Mouse (Mus musculus) liver, adult 2 months (tissue): ENCODE data around the gene Gm21887. TPM values are rescaled to one million over a fixed set of nuclear protein-coding genes. Genes with fewer than 3 reads are reported as not detected.
A peak's percentile ranks its signal among the peaks of the same experiment; 100 is the strongest.
"Not testable (repeated sequence)": the region's sequence is repeated elsewhere in the genome, so short reads cannot be mapped to it uniquely, and the experiment has no call there.

Experiments used
- DNase-seq: peaks from one replicate; pipeline ENCODE4 v3.0.0-alpha.2; 2011; ENCODE audit warnings: low read depth, low spot score; ENCODE audit errors: extremely low read depth
- H3K27ac ChIP-seq: fragments of 200-500 bp; replicated peaks from 2 replicates; pipeline ENCODE4 v1.5.1; 2012; ENCODE audit warnings: low read depth, mild to moderate bottlenecking, control low read depth, inconsistent platforms, low read length; ENCODE audit not compliant: insufficient read depth
- H3K27me3 ChIP-seq: fragments of 200-500 bp; 2 replicates; pipeline ENCODE4 v1.6.1; 2012; ENCODE audit warnings: mild to moderate bottlenecking, moderate library complexity, low read length, inconsistent platforms; ENCODE audit not compliant: control insufficient read depth, insufficient read depth
- H3K36me3 ChIP-seq: fragments of 200-500 bp; 2 replicates; pipeline ENCODE4 v1.6.1; 2012; ENCODE audit warnings: low read length, inconsistent platforms; ENCODE audit not compliant: control insufficient read depth, insufficient read depth
- H3K4me1 ChIP-seq: fragments of 200-500 bp; 2 replicates; pipeline ENCODE4 v1.6.1; 2011; ENCODE audit warnings: low read length; ENCODE audit not compliant: control insufficient read depth, insufficient read depth
- H3K4me3 ChIP-seq: fragments of 200-500 bp; 2 replicates; pipeline ENCODE4 v1.5.1; 2011; ENCODE audit warnings: low read depth, mild to moderate bottlenecking, control low read depth, low read length, moderate library complexity; ENCODE audit not compliant: insufficient read depth
- H3K79me2 ChIP-seq: fragments of 200-500 bp; 2 replicates; pipeline ENCODE4 v1.6.1; 2012; ENCODE audit warnings: inconsistent platforms, mild to moderate bottlenecking, low read length, moderate library complexity; ENCODE audit not compliant: control insufficient read depth, insufficient read depth
- H3K9ac ChIP-seq: fragments of 200-500 bp; 2 replicates; pipeline ENCODE4 v1.6.1; 2012; ENCODE audit warnings: low read depth, mild to moderate bottlenecking, control low read depth, inconsistent platforms, low read length
- WGBS: fragments of 180-500 bp; shearing (Covaris S2); methylation state at CpG from one replicate; pipeline ENCODE4 v1.1.7; 2018; 5-methylcytosine and 5-hydroxymethylcytosine counted together
- polyA plus RNA-seq: library from polyadenylated mRNA; depleted of rRNA; stranded (reverse); fragments of >200 nt; gene quantifications from 2 replicates; pipeline ENCODE4 v1.2.3, GENCODE M21; 2012
- total RNA-seq: library from RNA; depleted of rRNA; stranded (reverse); fragments of >200 nt; gene quantifications from 2 replicates; pipeline ENCODE4 v1.2.3, GENCODE M21; 2014

Gene Gm21887
- total and polyA plus RNA-seq, 2 experiments = 11.5 to 123 TPM

DNA sequence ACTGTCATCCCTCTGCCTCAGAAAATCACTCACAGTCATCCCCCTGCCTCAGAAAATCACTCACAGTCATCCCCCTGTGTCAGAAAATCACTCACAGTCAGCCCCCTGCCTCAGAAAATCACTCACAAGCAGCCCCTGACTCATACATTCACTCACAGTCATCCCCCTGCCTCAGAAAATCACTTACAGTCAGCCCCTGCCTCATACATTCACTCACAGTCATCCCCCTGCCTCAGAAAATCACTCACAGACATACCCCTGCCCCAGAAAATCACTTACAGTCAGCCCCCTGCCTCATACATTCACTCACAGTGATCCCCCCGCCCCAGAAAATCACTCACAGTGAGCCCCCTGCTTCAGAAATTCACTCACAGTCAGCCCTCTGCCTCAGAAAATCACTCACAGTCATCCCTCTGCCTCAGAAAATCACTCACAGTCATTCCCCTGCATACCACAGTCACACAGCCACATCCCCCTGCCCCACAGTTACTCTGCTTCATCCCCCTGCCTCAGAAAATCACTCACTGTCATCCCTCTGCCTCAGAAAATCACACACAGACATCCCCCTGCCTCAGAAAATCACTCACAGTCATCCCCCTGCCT lies 3.7 kb upstream of the Gm21887 start:
- not testable (repeated sequence) for H3K9ac ChIP-seq, H3K27me3 ChIP-seq, H3K4me1 ChIP-seq, DNase-seq, H3K36me3 ChIP-seq, H3K4me3 ChIP-seq, H3K79me2 ChIP-seq, H3K27ac ChIP-seq
- 28% methylated on average over 1 of the region's 1 CpGs for WGBS

DNA sequence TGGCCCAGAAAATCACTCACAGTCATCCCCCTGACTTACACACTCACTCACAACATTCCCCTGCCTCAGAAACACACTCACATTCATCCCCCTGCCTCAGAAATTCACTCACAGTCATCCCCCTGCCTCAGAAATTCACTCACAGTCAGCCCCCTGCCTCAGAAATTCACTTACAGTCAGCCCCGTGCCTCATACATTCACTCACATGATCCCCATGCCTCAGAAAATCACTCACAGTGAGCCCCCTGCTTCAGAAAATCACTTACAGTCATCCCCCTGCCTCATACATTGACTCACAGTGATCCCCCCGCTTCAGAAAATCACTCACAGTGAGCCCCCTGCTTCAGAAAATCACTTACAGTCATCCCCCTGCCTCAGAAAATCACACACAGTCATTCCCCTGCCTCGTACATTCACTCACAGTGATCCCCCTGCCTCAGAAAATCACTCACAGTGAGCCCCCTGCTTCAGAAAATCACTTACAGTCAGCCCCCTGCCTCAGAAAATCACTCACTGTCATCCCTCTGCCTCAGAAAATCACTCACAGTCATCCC lies 2.7 kb upstream of the Gm21887 start:
- DNase-seq, H3K4me3 ChIP-seq, H3K27me3 ChIP-seq, H3K27ac ChIP-seq, H3K79me2 ChIP-seq, H3K9ac ChIP-seq, H3K4me1 ChIP-seq, H3K36me3 ChIP-seq: not testable (repeated sequence)
- WGBS = 63% methylated on average over 3 of the region's 3 CpGs

DNA sequence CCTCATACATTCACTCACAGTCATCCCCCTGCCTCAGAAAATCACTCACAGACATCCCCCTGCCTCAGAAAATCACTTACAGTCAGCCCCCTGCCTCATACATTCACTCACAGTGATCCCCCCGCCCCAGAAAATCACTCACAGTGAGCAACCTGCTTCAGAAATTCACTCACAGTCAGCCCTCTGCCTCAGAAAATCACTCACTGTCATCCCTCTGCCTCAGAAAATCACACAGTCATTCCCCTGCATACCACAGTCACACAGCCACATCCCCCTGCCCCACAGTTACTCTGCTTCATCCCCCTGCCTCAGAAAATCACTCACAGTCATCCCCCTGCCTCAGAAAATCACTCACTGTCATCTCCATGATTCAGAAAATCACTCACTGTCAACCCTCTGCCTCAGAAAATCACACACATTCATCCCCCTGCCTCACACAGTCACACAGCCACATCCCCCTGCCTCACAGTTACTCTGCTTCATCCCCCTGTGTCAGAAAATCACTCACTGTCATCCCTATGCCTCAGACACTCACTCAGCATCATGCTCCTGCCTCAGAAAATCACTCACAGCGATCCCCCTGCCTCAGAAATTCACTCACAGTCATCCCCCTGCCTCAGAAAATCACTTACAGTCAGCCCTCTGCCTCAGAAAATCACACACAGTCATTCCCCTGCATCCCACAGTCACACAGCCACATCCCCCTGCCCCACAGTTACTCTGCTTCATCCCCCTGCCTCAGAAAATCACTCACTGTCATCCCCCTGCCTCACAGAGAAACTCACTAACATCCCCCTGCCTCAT lies 1.9 kb upstream of the Gm21887 start:
- not testable (repeated sequence) for DNase-seq, H3K4me3 ChIP-seq, H3K79me2 ChIP-seq, H3K27me3 ChIP-seq, H3K4me1 ChIP-seq, H3K27ac ChIP-seq, H3K9ac ChIP-seq, H3K36me3 ChIP-seq
- WGBS = 49% methylated on average over 2 of the region's 2 CpGs

DNA sequence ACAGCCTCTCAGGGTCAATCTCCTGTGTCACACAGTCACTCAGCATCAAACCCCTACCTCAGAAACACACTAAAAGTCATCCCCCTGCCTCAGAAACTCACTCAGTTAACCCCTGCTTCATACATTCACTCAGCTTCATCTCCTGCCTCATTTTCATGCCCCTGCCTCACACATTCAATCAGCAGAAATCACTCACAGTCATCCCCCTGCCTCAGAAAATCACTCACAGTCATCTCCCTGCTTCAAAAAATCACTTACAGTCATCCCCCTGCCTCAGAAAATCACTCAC lies 1.3 kb upstream of the Gm21887 start:
- not testable (repeated sequence) for H3K79me2 ChIP-seq, DNase-seq, H3K9ac ChIP-seq

DNA sequence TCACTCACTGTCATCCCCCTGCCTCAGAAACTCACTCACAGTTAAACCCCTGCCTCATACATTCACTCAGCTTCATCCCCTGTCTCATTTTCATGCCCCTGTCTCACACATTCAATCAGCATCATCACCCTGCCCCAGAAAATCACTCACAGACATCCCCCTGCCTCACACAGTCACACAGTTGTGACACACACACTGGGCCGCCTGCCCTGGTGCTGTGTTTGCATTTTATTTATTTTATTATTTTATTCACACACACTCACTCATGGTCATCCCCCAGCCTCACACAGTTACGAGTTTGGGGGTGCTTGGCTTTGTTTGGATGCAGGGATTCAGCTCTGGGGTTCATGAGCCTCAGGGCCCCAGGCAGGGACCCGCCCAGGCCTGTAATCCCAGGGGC lies 875 bp upstream of the Gm21887 start:
- H3K79me2 ChIP-seq, H3K27ac ChIP-seq, H3K4me3 ChIP-seq, H3K9ac ChIP-seq, DNase-seq, H3K27me3 ChIP-seq, H3K4me1 ChIP-seq, H3K36me3 ChIP-seq: not testable (repeated sequence)
- 65% methylated on average over 3 of the region's 3 CpGs for WGBS

More for the DNA sequence above, 1.3 kb upstream of the Gm21887 start:
- H3K27me3 ChIP-seq, H3K4me3 ChIP-seq, H3K4me1 ChIP-seq, H3K36me3 ChIP-seq, H3K27ac ChIP-seq: not testable (repeated sequence)

DNA sequence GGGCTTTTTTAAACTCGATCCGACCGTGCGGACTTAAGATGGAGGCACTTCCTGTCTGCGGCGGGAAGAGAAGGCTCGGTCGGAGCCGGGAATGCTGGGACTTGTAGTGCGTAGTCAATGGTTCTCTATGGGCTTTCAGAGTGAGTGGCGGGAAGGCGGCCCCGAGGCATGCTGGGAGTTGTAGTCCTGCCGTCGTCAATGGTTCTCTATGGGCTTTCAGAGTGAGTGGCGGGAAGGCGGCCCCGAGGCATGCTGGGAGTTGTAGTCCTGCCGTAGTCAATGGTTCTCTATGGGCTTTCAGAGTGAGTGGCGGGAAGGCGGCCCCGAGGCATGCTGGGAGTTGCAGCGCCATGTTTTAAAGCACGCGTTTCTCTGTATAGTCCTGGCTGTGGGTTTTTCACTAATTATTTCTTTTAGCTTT lies 352 bp downstream of the Gm21887 start:
- Histone ChIP-seq H3K4me3 (peak overlapping the region; percentile 78), H3K9ac (peak overlapping the region; percentile 88; the same call in 1 of the 2 replicates)
- H3K27ac ChIP-seq, H3K27me3 ChIP-seq, H3K79me2 ChIP-seq, H3K4me1 ChIP-seq, H3K36me3 ChIP-seq: not testable (repeated sequence)
- WGBS = 78% methylated on average over 25 of the region's 25 CpGs
- peak; percentile 100 for DNase-seq

DNA sequence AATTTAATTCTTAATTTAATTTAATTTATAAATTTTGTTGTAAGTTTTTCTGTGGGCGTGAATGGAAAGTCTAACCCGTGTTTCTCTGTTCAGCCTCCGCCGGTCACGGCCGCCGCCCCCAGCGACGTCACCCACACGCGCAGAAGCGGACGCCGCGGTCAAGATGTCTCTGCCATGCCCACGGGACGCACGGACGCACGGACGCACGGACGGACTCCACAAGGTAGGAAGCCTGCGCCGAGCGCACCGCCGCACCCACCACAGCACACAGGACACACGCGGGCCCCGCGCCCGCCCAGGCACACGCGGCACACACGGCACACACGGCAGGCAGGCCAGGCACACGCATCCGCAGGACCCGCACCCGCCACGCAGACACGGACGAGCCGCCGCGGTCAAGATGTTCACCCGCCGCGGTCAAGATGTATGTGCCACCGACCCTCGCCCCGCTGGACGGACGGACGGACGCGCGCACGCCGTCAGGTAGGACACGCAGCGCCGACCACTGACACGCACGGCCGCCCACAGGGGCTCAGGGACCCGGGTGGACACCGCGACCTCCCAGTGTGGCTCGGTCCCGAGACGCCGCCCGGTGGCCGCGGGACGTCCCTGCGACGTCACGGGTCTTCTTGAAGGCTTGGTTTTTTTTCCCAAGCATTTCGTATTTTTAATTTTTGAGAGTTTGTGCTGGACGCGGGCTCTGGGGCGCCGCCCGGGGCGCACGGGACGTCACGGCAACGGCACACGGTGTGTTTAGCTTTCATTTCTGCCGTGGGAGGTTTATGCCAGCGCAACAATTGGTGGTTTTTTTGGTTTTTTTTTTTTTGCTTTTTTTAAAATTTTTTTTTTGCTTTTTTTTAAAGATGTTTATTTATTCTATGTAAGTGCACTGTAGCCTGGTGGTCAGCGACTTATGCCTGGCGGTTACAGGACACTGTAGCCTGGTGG lies 1.4 kb downstream of the Gm21887 start:
- not testable (repeated sequence) for H3K4me1 ChIP-seq, H3K36me3 ChIP-seq, H3K27me3 ChIP-seq, H3K4me3 ChIP-seq, H3K79me2 ChIP-seq, H3K9ac ChIP-seq, H3K27ac ChIP-seq, DNase-seq
- 81% methylated on average over 97 of the region's 97 CpGs for WGBS

DNA sequence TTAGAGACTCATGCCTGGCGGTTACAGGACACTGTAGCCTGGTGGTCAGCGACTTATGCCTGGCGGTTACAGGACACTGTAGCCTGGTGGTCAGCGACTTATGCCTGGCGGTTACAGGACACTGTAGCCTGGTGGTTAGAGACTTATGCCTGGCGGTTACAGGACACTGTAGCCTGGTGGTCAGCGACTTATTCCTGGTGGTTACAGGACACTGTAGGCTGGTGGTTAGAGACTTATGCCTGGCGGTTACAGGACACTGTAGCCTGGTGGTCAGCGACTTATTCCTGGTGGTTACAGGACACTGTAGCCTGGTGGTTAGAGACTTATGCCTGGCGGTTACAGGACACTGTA lies 2.0 kb downstream of the Gm21887 start:
- H3K4me1 ChIP-seq, H3K9ac ChIP-seq, H3K79me2 ChIP-seq, H3K36me3 ChIP-seq, H3K4me3 ChIP-seq, DNase-seq, H3K27ac ChIP-seq, H3K27me3 ChIP-seq: not testable (repeated sequence)
- 100% methylated on average over 1 of the region's 10 CpGs for WGBS
